Mouse (Mus musculus) embryonic fibroblast, embryonic 13.5 days (primary cell): ENCODE measurements around the gene Naa16.

Experiments
- CTCF ChIP-seq: IDR thresholded peaks from 2 replicates; pipeline ENCODE4 v1.5.1; 2011; ENCODE audit warnings: mild to moderate bottlenecking, control low read depth, low read length, moderate library complexity, borderline replicate concordance; ENCODE audit not compliant: insufficient read depth
- POLR2A ChIP-seq: IDR thresholded peaks from 2 replicates; pipeline ENCODE4 v1.6.1; 2011; ENCODE audit warnings: low read depth, mild to moderate bottlenecking, control low read depth, low read length, moderate library complexity

GRCm38 (mm10) chr14:79291629-79292028, 98.9 kb downstream of the Naa16 start:
- no peak for TF ChIP-seq CTCF
- TF ChIP-seq POLR2A = no peak
